Mouse (Mus musculus) ovary, postnatal 36 days (tissue): ENCODE results near the gene Trabd2b.
A peak's percentile ranks its signal among the peaks of the same experiment; 100 is the strongest.

ENCODE experiments used
- DNase-seq: peaks from one replicate; pipeline ENCODE4 v3.0.0; 2022; ENCODE audit warnings: low spot score, mixed read lengths

The Trabd2b gene

GRCm38 (mm10) chr4:114406355-114407101, at the start of gene Trabd2b:
Gene Trabd2b, plus strand, starts transcription at chr4:114406724.
- DNase-seq = no peak

- peak; percentile 20 for DNase-seq
Observed at GRCm38 (mm10) chr4:114357420-114357819, 49.1 kb upstream of the Trabd2b start.

- no peak for DNase-seq
Observed at GRCm38 (mm10) chr4:114358874-114359273, 47.6 kb upstream of the Trabd2b start.

- no peak for DNase-seq
Observed at GRCm38 (mm10) chr4:114359818-114360217, 46.7 kb upstream of the Trabd2b start.

GRCm38 (mm10) chr4:114361336-114361735, 45.2 kb upstream of the Trabd2b start:
- no peak for DNase-seq

GRCm38 (mm10) chr4:114365000-114365399, 41.5 kb upstream of the Trabd2b start:
- no peak for DNase-seq

- no peak for DNase-seq
Observed at GRCm38 (mm10) chr4:114365595-114365994, 40.9 kb upstream of the Trabd2b start.

GRCm38 (mm10) chr4:114367005-114367404, 39.5 kb upstream of the Trabd2b start:
- no peak for DNase-seq

- DNase-seq = no peak
Observed at GRCm38 (mm10) chr4:114367840-114368239, 38.7 kb upstream of the Trabd2b start.

- no peak for DNase-seq
Observed at GRCm38 (mm10) chr4:114369591-114369990, 36.9 kb upstream of the Trabd2b start.

- DNase-seq = no peak
Observed at GRCm38 (mm10) chr4:114370935-114371715, 35.4 kb upstream of the Trabd2b start.

GRCm38 (mm10) chr4:114372699-114373098, 33.8 kb upstream of the Trabd2b start:
- DNase-seq = no peak

GRCm38 (mm10) chr4:114374330-114374729, 32.2 kb upstream of the Trabd2b start:
- no peak for DNase-seq

- no peak for DNase-seq
Observed at GRCm38 (mm10) chr4:114377531-114377930, 29.0 kb upstream of the Trabd2b start.

GRCm38 (mm10) chr4:114378512-114378911, 28.0 kb upstream of the Trabd2b start:
- DNase-seq = no peak

GRCm38 (mm10) chr4:114379416-114379956, 27.0 kb upstream of the Trabd2b start:
- DNase-seq = no peak

GRCm38 (mm10) chr4:114382627-114383026, 23.9 kb upstream of the Trabd2b start:
- DNase-seq = no peak

- DNase-seq = no peak
Observed at GRCm38 (mm10) chr4:114385236-114385635, 21.3 kb upstream of the Trabd2b start.

- DNase-seq = peak; percentile 56
Observed at GRCm38 (mm10) chr4:114386395-114386811, 20.1 kb upstream of the Trabd2b start.

GRCm38 (mm10) chr4:114387527-114388135, 18.9 kb upstream of the Trabd2b start:
- no peak for DNase-seq

- DNase-seq = no peak
Observed at GRCm38 (mm10) chr4:114388306-114388705, 18.2 kb upstream of the Trabd2b start.

GRCm38 (mm10) chr4:114389653-114390052, 16.9 kb upstream of the Trabd2b start:
- DNase-seq = no peak
